Comparison of ENCODE assay signal across 10 mouse cellular contexts in genomic region chr4:56721469-56721868, GRCm38 (mm10). TPM values are rescaled to one million over a fixed set of nuclear protein-coding genes. Genes with fewer than 3 reads are reported as not detected.
DNase-seq lines count a peak whose midpoint lies in the region; ATAC-seq and TF ChIP-seq lines count a peak whose summit lies in the region.
"Had no signal": no experiment of that assay in that cellular context is flagged by ENCODE, and none has a peak within 500 bp of the region (broad histone marks: within the 10 kb centered on the region; RNA-seq: fewer than 3 reads in every experiment).

No protein-coding gene starts in this region.

- peak; percentile 47; the same call in 1 of the 2 replicates for TF ChIP-seq CTCF in liver, adult 2 months (IDR thresholded peaks at IDR 0.05; ENCODE audit: low read depth, low read length)

- no peak overlapping the region for H3K4me2 ChIP-seq in forebrain, embryonic 14.5 days (ENCODE audit: low read length)

- H3K9ac ChIP-seq in forebrain, embryonic 14.5 days (ENCODE audit: low read length) = no peak overlapping the region
- H3K9ac ChIP-seq in liver, adult 2 months (ENCODE audit: low read depth, low read length) = no peak overlapping the region

- no peaks in the 10 kb centered on the region for H3K9me3 ChIP-seq in forebrain, embryonic 14.5 days (replicated peaks; ENCODE audit: control insufficient read depth, low read length)
- H3K9me3 ChIP-seq in forebrain, embryonic 10.5 days = no peaks in the 10 kb centered on the region

- no peaks in the 10 kb centered on the region for H3K27me3 ChIP-seq in forebrain, embryonic 14.5 days (replicated peaks; ENCODE audit: control insufficient read depth, insufficient read depth, low read length)
- H3K27me3 ChIP-seq in forebrain, embryonic 10.5 days (ENCODE audit: poor library complexity, severe bottlenecking) = no peaks in the 10 kb centered on the region
- no peaks in the 10 kb centered on the region for H3K27me3 ChIP-seq in liver, adult 2 months (ENCODE audit: control insufficient read depth, insufficient read depth, low read length)

- H3K4me3 ChIP-seq in forebrain, embryonic 14.5 days (ENCODE audit: low read depth, low read length) = no peak overlapping the region
- H3K4me3 ChIP-seq in forebrain, embryonic 10.5 days = no peak overlapping the region
- no peak overlapping the region for H3K4me3 ChIP-seq in liver, adult 2 months (ENCODE audit: insufficient read depth, low read depth, low read length)
- H3K4me3 ChIP-seq: megakaryocyte, embryonic 14.5 days had no signal

- H3K27ac ChIP-seq in forebrain, embryonic 14.5 days (ENCODE audit: low read depth, low read length) = no peak overlapping the region
- no peak overlapping the region for H3K27ac ChIP-seq in forebrain, embryonic 10.5 days
- no peak overlapping the region for H3K27ac ChIP-seq in liver, adult 2 months (replicated peaks; ENCODE audit: insufficient read depth, low read depth, low read length)

- WGBS in forebrain, embryonic 14.5 days = 34% methylated on average over 3 of the region's 3 CpGs
- 27% methylated on average over 3 of the region's 3 CpGs for WGBS in forebrain, embryonic 10.5 days
- 18% methylated on average over 3 of the region's 3 CpGs for WGBS in liver, adult 2 months

- H3K36me3 ChIP-seq in forebrain, embryonic 14.5 days (ENCODE audit: control insufficient read depth, insufficient read depth, low read length) = no peaks in the 10 kb centered on the region
- H3K36me3 ChIP-seq in forebrain, embryonic 10.5 days (replicated peaks) = no peaks in the 10 kb centered on the region
- no peaks in the 10 kb centered on the region for H3K36me3 ChIP-seq in liver, adult 2 months (ENCODE audit: control insufficient read depth, insufficient read depth, low read length)

- no peak for ATAC-seq in forebrain, embryonic 14.5 days
- no peak for ATAC-seq in activated CD4-positive, CD25-positive, alpha-beta regulatory T cell, adult 4 months

- H3K4me1 ChIP-seq in forebrain, embryonic 14.5 days (ENCODE audit: control insufficient read depth, insufficient read depth, low read length) = no peaks in the 10 kb centered on the region
- no peaks in the 10 kb centered on the region for H3K4me1 ChIP-seq in forebrain, embryonic 10.5 days
- H3K4me1 ChIP-seq in liver, adult 2 months (ENCODE audit: control insufficient read depth, insufficient read depth, low read length) = no peaks in the 10 kb centered on the region
- H3K4me1 ChIP-seq: megakaryocyte, embryonic 14.5 days had no signal

- no peaks in the 10 kb centered on the region for H3K79me2 ChIP-seq in liver, adult 2 months (ENCODE audit: control insufficient read depth, insufficient read depth, low read length)

- no peak for TF ChIP-seq POLR2A in liver, adult 2 months (IDR thresholded peaks at IDR 0.05; ENCODE audit: extremely low read depth, insufficient read depth, low read length)

- DNase-seq in forebrain, embryonic 14.5 days (ENCODE audit: low spot score) = peak; percentile 23
- no peak for DNase-seq in forebrain, embryonic 10.5 days (ENCODE audit: extremely low spot score, low spot score)
- no peak for DNase-seq in liver, adult 2 months (ENCODE audit: extremely low read depth, low read depth, low spot score)
- no peak for DNase-seq in liver
- peak; percentile 17 for DNase-seq in MN1 (ENCODE audit: low spot score)
- DNase-seq in forelimb bud, embryonic 11.5 days (ENCODE audit: low read depth, low spot score) = peak; percentile 29
- peak; percentile 12 for DNase-seq in thymus, postnatal 14 days

RNA-seq across cellular contexts. Expression of gene Gm26657, which starts 18.4 kb away (rescaled TPM):
- polyA plus RNA-seq in forebrain, embryonic 14.5 days (2014; fragmentation: Nextera tagmentation; extraction: Ambion mirVana) = not detected in 2 replicates
- polyA plus RNA-seq in forebrain, embryonic 10.5 days (2016; fragmentation: Nextera tagmentation; extraction: Ambion mirVana) = not detected in 2 replicates
- total RNA-seq in liver, adult 2 months (2014; rRNA removed) = not detected in 2 replicates
- polyA plus RNA-seq in liver, adult 2 months (2012; rRNA removed) = not detected in 2 replicates
- not detected for polyA plus RNA-seq in activated CD4-positive, CD25-positive, alpha-beta regulatory T cell, adult 4 months (2017; shearing (Covaris generic))
- total RNA-seq: heart, postnatal 10 days had no signal

RNA-seq across cellular contexts. Expression of gene Actl7b, which starts 19.8 kb away (rescaled TPM):
- not detected in 2 replicates for polyA plus RNA-seq in forebrain, embryonic 14.5 days (2014; fragmentation: Nextera tagmentation; extraction: Ambion mirVana)
- polyA plus RNA-seq in forebrain, embryonic 10.5 days (2016; fragmentation: Nextera tagmentation; extraction: Ambion mirVana) = 0.14 TPM in 1 of 2 replicates, not detected in the other
- total RNA-seq in liver, adult 2 months (2014; rRNA removed) = not detected in 2 replicates
- not detected in 2 replicates for polyA plus RNA-seq in liver, adult 2 months (2012; rRNA removed)
- polyA plus RNA-seq in activated CD4-positive, CD25-positive, alpha-beta regulatory T cell, adult 4 months (2017; shearing (Covaris generic)) = not detected
- total RNA-seq: heart, postnatal 10 days had no signal

RNA-seq across cellular contexts. Expression of gene Actl7a, which starts 21.7 kb away (rescaled TPM):
- not detected in 2 replicates for polyA plus RNA-seq in forebrain, embryonic 14.5 days (2014; fragmentation: Nextera tagmentation; extraction: Ambion mirVana)
- polyA plus RNA-seq in forebrain, embryonic 10.5 days (2016; fragmentation: Nextera tagmentation; extraction: Ambion mirVana) = not detected in 2 replicates
- total RNA-seq in liver, adult 2 months (2014; rRNA removed) = not detected in 2 replicates
- not detected in 2 replicates for polyA plus RNA-seq in liver, adult 2 months (2012; rRNA removed)
- polyA plus RNA-seq in activated CD4-positive, CD25-positive, alpha-beta regulatory T cell, adult 4 months (2017; shearing (Covaris generic)) = not detected
- total RNA-seq: heart, postnatal 10 days had no signal

Comparison
In these comparisons a context has a peak if more than half of its experiments do, and no peak if none do; other contexts are left out.
1. DNase-seq: peak in forebrain, embryonic 14.5 days (single experiment), MN1 (single experiment), forelimb bud, embryonic 11.5 days (single experiment) and thymus, postnatal 14 days (single experiment); none in forebrain, embryonic 10.5 days (single experiment), liver, adult 2 months (single experiment) and liver (single experiment).